Mouse (Mus musculus) cerebellum, adult 8-10 months (tissue): ENCODE measurements around the gene Esp6.
"Not testable (repeated sequence)": the region's sequence is repeated elsewhere in the genome, so short reads cannot be mapped to it uniquely, and the experiment has no call there.

Source experiments
- DNase-seq: peaks from one replicate; pipeline ENCODE4 v3.0.0; 2022

Gene Esp6

DNA sequence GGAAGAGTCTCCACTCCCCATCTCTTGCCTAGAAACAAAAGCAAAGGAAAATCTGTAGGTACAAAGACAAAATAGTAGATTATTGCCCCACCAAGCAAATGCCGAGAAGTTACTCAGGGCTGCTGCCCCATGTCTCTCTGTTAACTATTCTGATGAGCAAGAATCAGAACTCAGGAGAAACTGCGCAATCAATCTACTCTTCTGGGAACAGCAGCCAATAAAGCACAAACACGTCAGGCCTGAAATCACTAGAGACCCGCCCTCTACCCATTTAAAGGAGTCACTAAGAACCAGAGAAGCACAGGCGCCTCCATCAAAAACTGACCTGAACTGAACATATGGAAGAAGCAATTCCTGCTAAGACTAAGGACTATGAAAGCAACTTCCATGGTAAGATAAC is at the start of gene Esp6:
Gene Esp6 (plus strand): TSS at position 301 of the 400 bp plus-strand sequence.
- DNase-seq, result no peak

DNA sequence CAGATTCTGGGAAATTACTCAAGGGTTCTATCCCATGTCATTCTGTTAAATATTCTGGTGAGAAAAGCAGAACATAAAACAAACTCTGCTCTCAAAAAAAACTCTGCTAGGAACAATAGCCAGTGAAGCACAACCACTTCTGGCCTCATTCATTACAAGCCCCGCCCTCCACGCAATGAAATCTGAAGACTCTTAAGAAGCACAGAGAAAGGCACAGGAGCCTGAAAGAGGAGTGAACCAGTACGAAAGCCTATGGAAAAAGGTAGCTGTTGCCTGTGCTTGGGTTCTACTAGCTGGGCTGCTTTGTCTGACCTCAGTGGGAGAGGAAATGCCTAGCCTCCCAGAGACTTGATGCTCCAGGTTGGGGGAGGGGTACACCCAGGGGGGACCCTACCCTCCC is 41.5 kb upstream of the Esp6 start, which contains the start of gene Esp8:
Gene Esp8 (plus strand): TSS at position 205 of the 400 bp plus-strand sequence.
- DNase-seq, result no peak

DNA sequence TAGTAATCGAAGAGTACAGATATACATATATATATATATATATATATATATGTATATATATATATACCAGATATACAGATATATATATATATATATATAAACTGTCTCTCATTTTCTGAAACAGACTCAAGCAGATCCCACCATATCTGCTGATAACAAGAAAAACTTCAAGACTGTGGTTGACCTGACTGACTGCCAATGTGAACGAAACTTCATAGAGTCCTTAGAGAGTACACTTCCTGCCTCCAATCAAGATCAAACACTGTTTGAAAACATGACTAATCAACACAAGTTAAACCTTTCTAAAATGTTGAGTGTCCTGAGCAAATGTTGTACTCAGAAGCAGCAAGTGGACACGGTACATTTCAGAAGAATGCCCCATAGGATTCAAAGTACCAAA is 31.5 kb upstream of the Esp6 start:
- DNase-seq, result no peak

DNA sequence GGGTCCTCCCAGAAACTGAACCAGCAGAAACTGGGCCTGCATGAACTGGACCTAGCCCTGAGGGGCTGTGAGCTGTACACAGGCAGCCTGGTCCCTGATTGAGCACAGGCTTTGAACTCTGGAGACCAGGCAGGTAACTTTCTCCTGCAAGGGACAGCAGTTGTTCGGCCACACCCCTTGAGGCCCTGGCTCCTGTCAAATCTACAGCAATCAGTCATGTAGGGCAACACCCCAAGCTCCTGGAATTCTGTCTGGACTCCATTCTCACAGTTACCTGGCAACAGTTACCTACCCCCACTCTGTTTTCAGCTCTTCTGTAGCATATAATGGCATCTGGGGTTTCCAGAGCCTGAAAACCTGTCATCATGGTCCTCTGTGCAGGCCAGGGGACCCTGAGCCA is 30.2 kb upstream of the Esp6 start:
- DNase-seq, result no peak

DNA sequence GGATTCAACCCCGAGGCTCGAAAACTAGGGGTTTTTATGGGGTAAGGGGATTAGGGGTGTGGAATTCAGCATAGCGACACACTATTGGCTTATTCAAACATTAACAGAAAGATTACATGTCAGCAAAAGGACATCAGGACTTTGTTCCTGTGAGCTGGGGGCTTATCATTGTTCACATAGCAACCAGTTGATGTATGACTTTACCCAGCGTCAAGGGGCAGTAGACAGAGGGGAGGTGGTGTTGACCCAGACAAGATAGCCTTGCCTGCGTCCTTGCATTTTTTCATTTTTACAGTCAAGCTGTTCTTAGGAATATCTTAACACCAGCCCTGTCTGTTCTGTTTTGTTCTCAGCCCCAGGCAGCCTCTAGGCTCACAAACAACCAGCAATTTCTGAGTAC is 14.3 kb upstream of the Esp6 start:
- DNase-seq, result not testable (repeated sequence)

DNA sequence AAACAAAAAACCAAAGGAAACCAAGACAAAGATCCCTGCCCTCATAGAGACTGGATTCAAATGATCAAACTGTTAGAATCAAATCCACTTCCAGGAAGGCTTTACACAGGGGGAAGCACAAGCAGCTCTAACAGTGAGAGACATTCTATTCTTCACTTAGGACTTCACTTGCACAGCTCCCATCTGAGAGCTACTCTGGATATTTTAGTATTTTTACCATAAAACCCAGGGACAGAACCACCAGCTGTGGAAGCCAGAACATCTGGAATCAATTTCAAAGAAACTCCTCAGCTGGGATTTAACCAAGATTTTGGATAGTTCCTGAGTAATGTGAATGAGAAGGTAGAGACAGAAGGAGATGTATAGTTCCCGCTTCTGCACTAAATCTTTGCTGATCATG is 7.8 kb upstream of the Esp6 start:
- DNase-seq, result no peak

DNA sequence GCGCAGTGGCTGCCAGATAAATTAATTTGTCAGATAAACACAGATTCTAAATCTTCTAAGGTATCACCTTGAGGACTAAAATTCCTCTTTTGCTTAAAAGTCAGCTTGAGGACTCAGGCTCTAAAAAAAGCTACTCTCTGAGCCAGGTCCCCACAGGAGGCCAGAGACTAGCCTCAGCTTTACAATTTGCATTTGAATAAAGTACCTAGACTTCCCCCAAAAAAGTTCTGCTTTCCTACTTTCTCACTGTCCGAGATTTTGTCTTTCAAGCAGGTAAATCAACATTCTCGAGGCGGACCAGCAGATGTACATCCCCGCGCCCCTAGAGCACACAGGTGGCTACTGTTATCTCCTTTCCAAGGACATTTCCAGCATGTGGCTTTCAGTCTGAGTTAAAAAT is 22.6 kb downstream of the Esp6 start:
- DNase-seq, result not testable (repeated sequence)

DNA sequence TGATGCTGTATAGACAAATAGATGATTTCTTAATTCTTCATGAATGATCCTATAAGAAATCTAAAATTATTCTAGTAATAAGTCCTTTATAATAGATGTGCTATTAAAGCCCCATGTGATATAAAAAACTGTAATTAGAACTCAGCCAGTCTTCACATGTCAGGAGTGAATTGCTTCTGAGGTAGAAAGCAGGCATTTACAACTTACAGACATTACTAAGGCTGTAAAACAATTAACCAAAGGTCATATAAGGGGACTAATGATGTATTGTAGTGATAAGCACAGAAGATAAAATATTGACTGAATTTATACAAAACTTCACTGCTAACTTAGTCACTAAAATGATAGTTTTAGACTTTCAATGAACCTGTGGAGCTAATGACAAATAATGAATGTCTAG is 30.0 kb downstream of the Esp6 start:
- DNase-seq, result no peak

DNA sequence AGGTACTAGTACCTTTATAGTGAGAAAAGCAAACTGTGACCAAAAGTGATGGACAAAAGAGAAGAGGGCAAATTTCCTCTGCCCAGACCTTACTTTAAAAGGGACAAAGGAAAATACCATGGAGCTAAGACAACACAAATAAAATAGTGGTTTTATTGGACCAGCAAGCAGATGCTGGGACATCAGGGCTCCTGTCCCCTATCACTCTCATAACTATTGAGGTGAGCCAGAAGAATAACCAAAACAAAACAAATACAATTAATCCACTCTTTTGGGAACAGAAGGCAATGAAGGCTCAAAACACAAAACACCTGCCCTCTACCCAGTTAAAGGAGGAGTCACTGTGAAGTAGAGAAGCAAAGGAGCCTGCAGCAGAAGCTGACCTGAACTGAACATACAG is 37.0 kb downstream of the Esp6 start, which contains the start of gene Esp4:
Gene Esp4 (plus strand): TSS at position 301 of the 400 bp plus-strand sequence.
- no peak for DNase-seq
